8 mouse cellular contexts compared by ENCODE assay signal in the genomic region with DNA sequence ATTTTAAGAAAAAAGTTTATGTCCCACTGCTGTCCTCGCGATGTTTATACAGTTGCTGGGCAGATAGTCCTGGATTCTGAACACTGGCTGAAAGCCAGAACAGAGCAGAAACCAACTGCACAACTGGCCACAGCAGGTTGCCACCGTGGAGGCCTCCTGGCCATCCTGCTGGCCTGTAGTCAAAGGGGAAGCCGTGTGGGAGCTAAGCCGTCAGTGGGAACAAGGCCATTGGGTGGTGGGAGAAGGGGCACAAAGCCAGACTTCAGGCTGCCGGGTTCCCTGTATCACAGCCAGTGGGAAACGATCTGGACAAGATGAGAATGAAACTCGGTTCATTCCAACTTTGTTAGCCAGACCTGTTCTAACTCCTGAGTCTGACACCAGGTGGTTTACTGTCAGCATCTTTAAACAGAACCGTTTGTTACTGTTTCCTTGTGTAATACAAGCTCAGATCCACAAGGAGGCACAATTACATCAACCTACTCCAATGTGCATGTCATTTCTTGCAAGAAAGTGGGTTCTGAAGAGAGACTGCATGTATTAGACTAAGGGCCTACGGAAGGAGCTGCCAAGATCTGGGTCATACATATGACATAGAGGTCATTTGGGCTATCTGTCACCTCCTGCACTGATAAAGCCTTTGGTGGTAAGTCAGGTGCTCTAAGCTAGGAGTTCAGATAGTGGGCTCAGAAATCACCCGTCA. TPM values are rescaled to one million over a fixed set of nuclear protein-coding genes. Genes with fewer than 3 reads are reported as not detected.
A peak's percentile ranks its signal among the peaks of the same experiment; 100 is the strongest.
DNase-seq lines count a peak whose midpoint lies in the region; ATAC-seq and TF ChIP-seq lines count a peak whose summit lies in the region.

No protein-coding gene starts in this region.

- H3K4me2 ChIP-seq in liver, embryonic 14.5 days (ENCODE audit: low read depth): no peak overlapping the region

- no peak overlapping the region for H3K9ac ChIP-seq in liver, embryonic 14.5 days (replicated peaks)

- in situ Hi-C loops in Patski (cut with MboI; ENCODE audit: low pct_unique_long_range_greater_than_20kb): loop anchor here (5.0 to 10.0 kb wide), 2 partner anchors 191 to 513 kb away; no protein-coding TSS in a partner anchor

- peak; percentile 13 for DNase-seq in layer of hippocampus, adult 9-11 months
- DNase-seq in layer of hippocampus, postnatal 10 days (ENCODE audit: low spot score in 2 of 2): no peak
- no peak for DNase-seq in Patski (ENCODE audit: low read depth, low spot score)
- DNase-seq in embryo, embryonic 10 days (ENCODE audit: low spot score): peak; percentile 58
- no peak for DNase-seq in liver, embryonic 14.5 days (ENCODE audit: low read depth in 3 of 3, low spot score in 3 of 3)
- peak; percentile 21 for DNase-seq in telencephalon, adult 2 months (ENCODE audit: low read depth, low spot score)
- DNase-seq in kidney, adult 8-10 months: no peak
- DNase-seq in frontal cortex, postnatal 10 days (ENCODE audit: low spot score in 2 of 2): no peak

- H3K4me3 ChIP-seq in liver, embryonic 14.5 days (ENCODE audit: insufficient read depth in 1 of 2, low read depth in 2 of 2, low read length in 2 of 2): no peak overlapping the region

- POLR2A ChIA-PET in Patski (lab: Charles Lee): no interaction called here

- H3K27me3 ChIP-seq in Patski: peaks cover 20% of the 10 kb centered on the region
- H3K27me3 ChIP-seq in liver, embryonic 14.5 days (ENCODE audit: control insufficient read depth, insufficient read depth, low read length): no peaks in the 10 kb centered on the region

- no peaks in the 10 kb centered on the region for H3K9me3 ChIP-seq in liver, embryonic 14.5 days (ENCODE audit: control insufficient read depth, low read length)

- H3K36me3 ChIP-seq in liver, embryonic 14.5 days (replicated peaks; ENCODE audit: control insufficient read depth, insufficient read depth, low read depth): no peaks in the 10 kb centered on the region

- ATAC-seq in Patski: no peak
- no peak for ATAC-seq in liver, embryonic 14.5 days (ENCODE audit: insufficient read depth)

- TF ChIP-seq CTCF in Patski (IDR thresholded peaks at IDR 0.05): peak; percentile 53
- TF ChIP-seq CTCF in liver, embryonic 14.5 days (IDR thresholded peaks at IDR 0.05; ENCODE audit: low read depth): peak; percentile 40

- WGBS in liver, embryonic 14.5 days (ENCODE audit: insufficient replicate concordance): 44% methylated on average over 11 of the region's 11 CpGs

- TF ChIP-seq EP300 in liver, embryonic 14.5 days (IDR thresholded peaks at IDR 0.05; ENCODE audit: low read depth): no peak

- CTCF ChIA-PET in Patski (lab: Charles Lee): interaction anchor here (1.0 to 2.1 kb wide), 7 partner anchors 9 to 160 kb away, joined by 3 to 7 read pairs (median 3); no protein-coding TSS in a partner anchor

- no peaks in the 10 kb centered on the region for H3K4me1 ChIP-seq in liver, embryonic 14.5 days (replicated peaks; ENCODE audit: control insufficient read depth in 2 of 2, insufficient read depth in 2 of 2, low read length in 1 of 2)

- H3K27ac ChIP-seq in liver, embryonic 14.5 days: no peak overlapping the region

RNA-seq across cellular contexts. Expression of gene Lrrc9, which starts 19.7 kb away (rescaled TPM):
- total RNA-seq in layer of hippocampus, postnatal 10 days (2021): 1 to 10 TPM; 1.0 to 1.3 TPM
- not detected for polyA plus RNA-seq in Patski (2021)
- polyA plus RNA-seq in liver, embryonic 14.5 days (2012; rRNA removed): 0.02 and 0.09 TPM in 2 replicates
- polyA plus RNA-seq in liver, embryonic 14.5 days (2014; fragmentation: Nextera tagmentation; extraction: Ambion mirVana): 0.14 TPM in 1 of 2 replicates, not detected in the other

RNA-seq across cellular contexts. Expression of gene Rtn1, which starts 52.5 kb away (rescaled TPM):
- 1,000 to 10,000 TPM; 1,519 to 1,613 TPM for total RNA-seq in layer of hippocampus, postnatal 10 days (2021)
- 15.0 TPM for polyA plus RNA-seq in Patski (2021)
- 0.63 and 1.8 TPM in 2 replicates for polyA plus RNA-seq in liver, embryonic 14.5 days (2012; rRNA removed)
- polyA plus RNA-seq in liver, embryonic 14.5 days (2014; fragmentation: Nextera tagmentation; extraction: Ambion mirVana): 0.78 and 1.5 TPM in 2 replicates

Comparison
In these comparisons a context has a peak if more than half of its experiments do, and no peak if none do; other contexts are left out.
1. DNase-seq: peak in layer of hippocampus, adult 9-11 months (single experiment), embryo, embryonic 10 days (single experiment) and telencephalon, adult 2 months (single experiment); none in layer of hippocampus, postnatal 10 days (0 of 2), Patski (single experiment), liver, embryonic 14.5 days (0 of 3), kidney, adult 8-10 months (0 of 2) and frontal cortex, postnatal 10 days (0 of 2).